Mouse (Mus musculus): ENCODE data around the gene Susd1. TPM values are rescaled to one million over a fixed set of nuclear protein-coding genes. Genes with fewer than 3 reads are reported as not detected.

Susd1 gene
- total RNA-seq, 2 experiments from 2014 or later, result 0.52 to 0.71 TPM

DNA sequence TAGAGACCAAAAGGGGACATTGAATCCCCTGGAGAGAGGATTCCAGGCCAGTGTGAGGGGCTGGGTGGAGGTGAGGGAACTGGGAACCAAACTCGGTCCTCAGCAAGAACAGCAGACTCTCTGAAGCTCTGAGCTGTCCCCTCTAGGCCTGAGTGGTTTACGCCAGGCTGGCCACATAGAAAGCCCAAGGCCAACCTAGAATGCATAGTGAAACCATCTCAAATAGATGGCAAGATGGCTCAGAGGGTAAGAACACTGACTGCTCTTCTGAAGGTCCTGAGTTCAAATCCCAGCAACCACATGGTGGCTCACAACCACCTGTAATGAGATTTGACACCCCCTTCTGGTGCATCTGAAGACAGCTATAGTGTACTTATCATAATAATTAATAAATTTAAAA is 88.1 kb downstream of the Susd1 start:
- DNase-seq, result peak in 1 of 2 experiments; percentile 3
- intact Hi-C loops (cut with DNase I), result no loop called here

DNA sequence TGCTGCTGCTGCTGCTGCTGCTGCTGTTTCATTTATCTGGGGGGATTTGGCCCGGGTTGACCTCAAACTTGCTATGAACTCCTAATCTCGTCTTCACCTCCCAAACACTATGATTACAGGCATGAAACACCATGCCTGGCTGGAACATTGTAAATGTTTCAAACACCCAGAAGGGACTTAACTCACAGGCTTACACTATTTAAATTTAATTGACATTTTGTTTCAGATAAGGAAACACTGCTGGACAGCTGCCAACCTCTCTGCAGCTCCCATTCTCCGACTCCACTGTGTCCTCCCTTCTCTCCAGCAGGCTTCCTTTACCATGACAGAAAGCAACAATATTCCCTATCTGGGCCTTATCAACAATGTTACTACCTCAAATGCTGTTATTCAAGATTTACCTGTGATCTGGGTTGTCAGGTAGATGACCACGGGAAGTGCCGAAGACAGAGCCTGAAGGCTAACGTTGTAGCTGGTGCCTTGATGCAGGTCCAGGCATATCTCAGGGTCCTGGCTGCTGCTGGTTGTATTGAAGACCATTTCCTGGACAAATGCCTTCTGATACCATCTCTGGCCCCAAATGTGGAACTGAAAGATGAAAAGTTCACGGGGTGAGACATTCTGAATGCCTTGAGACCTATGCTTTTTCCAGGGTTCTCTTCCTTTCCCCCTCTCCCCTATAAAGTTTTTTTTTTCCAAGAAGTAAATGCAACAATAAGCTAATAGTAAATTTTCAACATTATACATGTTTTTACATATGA is 88.8 kb downstream of the Susd1 start:
- intact Hi-C loops (cut with DNase I), result no loop called here
- peak in 1 of 2 experiments; percentile 9 for DNase-seq

- DNase-seq, result peak; percentile 85 to 87
- intact Hi-C loops (cut with DNase I), result loop anchor here (2.0 to 5.0 kb wide), 2 partner anchors 153 to 250 kb away; partner anchors contain the start of gene Ugcg
Observed at GRCm38 (mm10) chr4:59340714-59341113, 97.7 kb downstream of the Susd1 start.

DNA sequence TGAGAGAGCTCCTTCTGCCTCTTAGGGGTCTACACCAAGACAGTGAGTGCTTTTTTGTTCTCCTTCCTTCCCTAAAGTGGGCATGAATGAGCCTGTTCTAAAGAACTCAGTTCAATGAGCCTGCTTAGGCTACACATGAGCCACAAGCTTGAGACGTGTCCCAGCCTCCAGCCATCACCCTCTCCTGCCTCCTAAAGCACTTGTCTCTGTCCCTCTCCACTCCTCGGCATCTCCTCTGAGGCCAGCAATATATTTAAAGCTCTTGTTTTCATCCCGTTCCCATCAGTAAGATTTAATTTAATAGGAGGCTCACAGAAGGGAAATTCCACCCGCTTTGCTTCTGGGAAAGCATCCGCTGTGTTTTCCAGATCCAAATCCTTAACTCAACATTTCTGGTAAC is 98.4 kb downstream of the Susd1 start:
- DNase-seq, result peak in 1 of 2 experiments; percentile 8

GRCm38 (mm10) chr4:59338896-59339535 is 99.4 kb downstream of the Susd1 start:
- peak in 1 of 2 experiments; percentile 9 for DNase-seq
- intact Hi-C loops (cut with DNase I), result loop anchor here (5.0 kb wide), 1 partner anchor 77 kb away; no protein-coding TSS in a partner anchor

More for the DNA sequence above, 98.4 kb downstream of the Susd1 start:
- intact Hi-C loops (cut with DNase I), result loop anchor here (2.0 to 5.0 kb wide), 2 partner anchors 153 to 249 kb away; partner anchors contain the start of gene Ugcg

- DNase-seq, result peak in 1 of 2 experiments; percentile 6
- intact Hi-C loops (cut with DNase I), result loop anchor here (5.0 kb wide), 1 partner anchor 75 kb away; no protein-coding TSS in a partner anchor
Observed at GRCm38 (mm10) chr4:59337533-59337885, 100.9 kb downstream of the Susd1 start.

DNA sequence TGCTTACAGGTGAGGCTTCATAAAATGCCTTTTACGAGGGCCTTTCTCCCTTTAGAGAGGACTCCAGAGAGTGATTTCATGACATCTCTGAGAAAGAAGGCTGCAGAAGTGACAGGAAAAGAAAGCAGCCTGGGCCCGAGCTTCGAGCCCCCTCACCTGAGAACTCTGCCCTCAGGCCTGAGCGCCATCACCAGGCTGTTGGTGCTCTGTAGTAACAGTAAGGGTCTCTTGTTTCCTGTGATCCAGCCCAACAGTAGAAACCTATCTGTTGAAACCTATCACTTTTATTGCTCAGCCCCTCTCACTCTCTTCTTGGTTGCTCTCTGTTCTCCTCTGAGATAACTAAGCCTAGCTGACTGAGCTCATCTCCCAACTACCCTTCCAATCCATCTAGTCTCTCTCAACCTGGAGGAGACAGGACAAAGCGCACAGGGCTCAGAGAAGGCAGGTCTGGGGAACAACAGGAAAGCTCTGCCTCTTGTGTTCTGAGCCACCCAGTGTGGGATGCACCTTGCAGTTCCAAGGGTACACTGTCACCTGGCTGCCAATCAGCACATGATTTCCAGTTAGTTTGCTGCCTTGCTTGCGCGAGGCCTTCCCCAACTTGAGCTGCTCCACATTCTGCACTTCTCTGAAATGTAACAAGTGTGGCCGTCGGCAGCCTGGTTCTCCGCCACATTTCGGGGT is 101.4 kb downstream of the Susd1 start:
- intact Hi-C loops (cut with DNase I), result loop anchor here (5.0 kb wide), 1 partner anchor 75 kb away; no protein-coding TSS in a partner anchor
- DNase-seq, result peak in 1 of 2 experiments; percentile 8

GRCm38 (mm10) chr4:59336439-59336809 is 102.0 kb downstream of the Susd1 start:
- intact Hi-C loops (cut with DNase I), result loop anchor here (5.0 kb wide), 1 partner anchor 74 kb away; no protein-coding TSS in a partner anchor
- DNase-seq, result peak in 1 of 2 experiments; percentile 7

DNA sequence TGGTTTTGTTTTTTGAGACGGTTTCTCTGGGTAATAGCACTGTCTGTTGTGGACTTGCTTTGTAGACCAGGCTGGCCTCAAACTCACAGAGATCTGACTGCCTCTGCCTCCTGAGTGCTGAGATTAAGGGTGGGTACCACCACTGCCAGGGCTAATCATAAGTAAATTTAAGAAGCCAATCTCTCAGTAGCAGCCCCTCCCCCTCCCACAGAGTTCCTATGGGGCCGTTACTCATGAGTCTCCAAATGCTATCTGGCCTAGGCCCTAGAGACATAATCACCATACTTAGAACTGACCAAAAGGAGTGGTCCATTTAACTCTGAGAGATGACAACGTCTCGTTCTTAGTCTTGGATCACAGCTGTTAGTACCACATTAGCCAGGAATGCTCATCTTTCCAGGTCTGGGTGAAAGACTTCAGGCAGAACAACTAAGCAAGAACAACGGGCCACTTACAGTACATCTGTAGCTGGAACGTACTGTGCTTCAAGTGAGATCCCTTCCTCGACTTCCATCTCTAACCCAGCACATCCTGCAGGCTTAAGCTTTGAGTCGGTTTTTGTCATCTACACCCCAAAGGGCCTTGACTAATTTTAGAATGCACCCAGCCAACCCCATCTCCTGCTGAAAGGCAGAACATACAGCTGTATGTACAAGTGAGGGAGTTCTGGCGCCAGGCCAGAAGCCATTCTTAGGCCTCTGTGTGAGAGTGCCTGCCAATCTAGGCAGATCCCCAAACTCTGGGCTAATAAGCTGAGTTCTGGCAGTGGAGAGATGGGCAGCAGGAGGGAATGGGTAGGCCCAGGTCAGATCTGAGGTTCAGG is 102.6 kb downstream of the Susd1 start:
- peak in 1 of 2 experiments; percentile 30 for DNase-seq
- intact Hi-C loops (cut with DNase I), result loop anchor here (5.0 kb wide), 1 partner anchor 74 kb away; no protein-coding TSS in a partner anchor

DNA sequence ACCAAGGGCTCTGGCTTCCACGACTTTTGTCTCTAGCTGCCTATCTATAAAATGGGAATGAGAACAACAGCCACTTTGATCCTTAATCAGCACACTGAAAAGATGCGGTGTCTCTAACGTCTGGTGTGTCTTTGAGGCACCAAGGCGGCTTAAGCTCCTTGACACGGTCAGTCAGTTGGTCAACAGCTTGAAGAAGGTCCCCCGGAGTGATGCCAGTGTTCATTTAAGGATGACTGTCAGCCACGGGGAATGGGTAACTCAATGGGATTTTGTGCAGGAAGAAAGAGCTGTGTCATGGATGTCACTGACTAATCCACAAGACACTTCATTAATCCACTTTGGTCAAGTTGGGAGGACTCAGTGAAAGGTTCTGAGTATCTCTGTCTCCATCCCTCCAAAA is 103.3 kb downstream of the Susd1 start:
- peak in 1 of 2 experiments; percentile 5 for DNase-seq
- intact Hi-C loops (cut with DNase I), result loop anchor here (5.0 kb wide), 1 partner anchor 73 kb away; no protein-coding TSS in a partner anchor

GRCm38 (mm10) chr4:59334236-59334635 is 104.2 kb downstream of the Susd1 start:
- no peak for DNase-seq
- intact Hi-C loops (cut with DNase I), result no loop called here

DNA sequence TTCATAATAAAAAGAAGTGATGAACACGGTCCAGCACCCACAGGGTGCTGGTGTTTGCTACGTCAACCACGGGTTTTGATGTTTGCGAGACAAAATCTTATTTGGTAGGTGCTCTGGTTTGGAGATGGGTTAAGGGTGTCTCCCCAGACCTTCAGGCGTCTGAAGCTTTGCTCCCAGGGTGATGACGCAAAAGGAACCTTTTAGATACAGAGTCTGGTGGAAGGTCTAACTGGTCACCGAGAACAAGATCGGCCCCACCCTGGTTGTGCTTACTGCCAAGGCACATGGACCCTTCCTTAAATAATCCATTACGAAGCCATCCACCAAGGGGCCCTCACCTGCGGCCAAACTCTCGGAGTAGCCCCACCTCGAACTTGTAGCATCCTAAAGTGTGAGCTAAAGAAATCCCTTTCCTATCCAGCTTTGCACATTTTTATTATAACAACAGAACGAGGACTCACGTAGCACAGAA is 105.0 kb downstream of the Susd1 start:
- intact Hi-C loops (cut with DNase I), result no loop called here

DNA sequence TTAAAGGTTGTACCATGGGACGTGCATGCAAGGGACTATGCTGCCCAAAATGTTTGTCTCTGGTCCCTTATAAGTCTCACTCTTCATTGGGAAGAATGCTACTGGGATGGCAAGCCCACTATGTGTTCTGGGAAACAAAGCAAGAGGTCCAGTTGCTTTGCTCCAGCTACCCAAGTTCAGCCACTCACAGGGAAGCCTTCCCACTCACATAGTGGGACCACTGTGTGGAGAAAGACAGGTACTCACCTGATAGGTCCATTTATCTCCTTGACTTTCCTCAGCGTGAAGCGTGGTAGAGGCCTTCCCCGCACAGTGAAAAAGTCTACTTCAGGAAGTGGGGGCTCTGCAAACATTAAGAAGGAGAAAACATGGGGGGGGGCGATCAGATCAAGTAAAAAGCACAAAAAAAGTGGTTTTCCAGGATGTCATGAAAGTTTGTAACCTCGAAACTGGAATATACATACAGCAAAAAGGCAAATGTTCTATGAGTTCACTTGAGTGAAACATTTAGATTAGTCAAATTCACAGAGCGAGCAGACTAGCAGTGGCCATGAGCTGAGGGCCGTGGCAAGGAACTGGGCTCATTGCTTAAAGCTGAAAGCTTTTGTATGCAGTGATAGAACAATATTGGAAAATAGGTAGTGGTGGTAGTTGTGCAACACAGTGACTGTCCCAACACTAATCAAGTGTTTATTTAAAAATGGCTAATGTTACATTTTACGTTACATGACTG is 105.6 kb downstream of the Susd1 start:
- intact Hi-C loops (cut with DNase I), result no loop called here
- peak in 1 of 2 experiments; percentile 9 for DNase-seq

More for the DNA sequence above, 105.0 kb downstream of the Susd1 start:
- DNase-seq, result peak in 1 of 2 experiments; percentile 6

- intact Hi-C loops (cut with DNase I), result no loop called here
- peak in 1 of 2 experiments; percentile 6 for DNase-seq
Observed at GRCm38 (mm10) chr4:59332089-59332488, 106.3 kb downstream of the Susd1 start.

GRCm38 (mm10) chr4:59331633-59332032 is 106.8 kb downstream of the Susd1 start:
- peak; percentile 66 to 69 for DNase-seq
- intact Hi-C loops (cut with DNase I), result no loop called here

DNA sequence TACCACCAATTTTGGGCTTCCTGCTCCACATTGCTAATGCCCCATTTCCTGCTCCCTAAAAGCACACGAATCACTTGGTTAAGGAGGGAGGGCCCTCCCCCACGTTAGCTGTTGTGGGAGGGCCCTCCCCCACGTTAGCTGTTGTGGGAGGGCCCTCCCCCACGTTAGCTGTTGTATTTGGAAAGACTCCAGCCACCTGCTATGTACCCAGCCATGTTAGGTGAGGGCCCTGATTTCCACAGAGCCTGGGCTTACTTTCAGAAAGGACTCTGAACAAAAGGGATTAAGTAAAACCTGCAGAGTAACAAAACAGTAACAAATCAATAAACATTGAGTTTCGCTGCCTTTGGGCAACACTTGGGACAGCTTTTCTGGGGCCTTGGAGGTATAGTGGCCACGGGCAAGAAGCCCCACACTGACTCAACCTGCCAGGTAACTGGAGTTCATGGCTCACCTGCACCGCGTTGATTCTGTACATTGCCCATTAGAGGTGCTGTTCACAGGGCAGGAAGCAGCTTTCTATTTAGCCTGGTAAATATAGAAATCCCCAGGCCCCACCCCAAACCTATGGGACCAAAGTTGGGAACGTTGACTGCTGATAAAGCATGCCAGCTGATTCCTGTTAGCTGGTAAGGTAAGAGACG is 107.3 kb downstream of the Susd1 start:
- intact Hi-C loops (cut with DNase I), result no loop called here
- DNase-seq, result no peak

GRCm38 (mm10) chr4:59329461-59330304 is 108.8 kb downstream of the Susd1 start:
- intact Hi-C loops (cut with DNase I), result no loop called here
- no peak for DNase-seq

DNA sequence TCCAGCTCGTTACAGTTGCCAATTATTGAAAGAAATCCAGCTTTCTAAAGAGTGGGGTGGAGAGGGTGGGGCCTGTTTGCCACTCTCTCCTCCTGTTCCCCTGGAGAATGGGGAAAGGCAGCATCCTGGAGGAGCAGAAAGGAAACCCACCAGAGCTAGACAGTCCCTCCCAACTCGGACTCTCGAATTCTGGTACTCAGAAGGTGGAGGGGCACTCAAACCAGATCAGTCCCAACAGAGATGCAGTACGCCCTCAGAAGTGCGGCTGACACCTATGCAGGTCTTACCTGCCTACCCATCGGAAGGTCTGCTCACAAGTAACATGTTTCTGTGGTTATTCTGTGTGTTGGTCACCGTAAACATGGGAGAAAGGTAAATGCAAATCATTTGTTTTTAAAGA is 109.6 kb downstream of the Susd1 start:
- intact Hi-C loops (cut with DNase I), result no loop called here
- no peak for DNase-seq

Data from gastrocnemius, postnatal 36 days (tissue).